Mouse (Mus musculus): ENCODE measurements around the gene Phkg2.

DNA sequence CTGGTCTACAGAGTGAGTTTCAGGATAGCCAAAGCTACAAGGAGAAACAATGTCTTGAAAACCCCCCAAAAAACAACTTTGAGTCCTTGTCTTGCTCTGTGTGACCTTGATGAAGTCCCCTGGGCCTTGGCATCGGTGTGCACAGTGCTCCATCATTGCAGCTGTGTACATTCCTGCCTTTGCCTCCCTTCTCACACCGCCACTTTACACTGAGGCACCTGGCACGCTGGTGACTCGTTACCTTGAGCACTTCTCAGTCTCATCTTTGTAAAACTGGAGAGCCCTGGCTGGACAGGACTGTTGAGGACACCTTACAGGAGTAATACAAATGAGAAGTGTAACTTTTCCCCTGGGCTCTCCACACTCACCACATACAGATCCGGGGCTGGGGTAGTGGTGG is 14.1 kb downstream of the Phkg2 start:
- no peak for TF ChIP-seq CTCF (IDR thresholded peaks at IDR 0.05; ENCODE audit: low read depth)
- TF ChIP-seq EP300 (IDR thresholded peaks at IDR 0.05; ENCODE audit: low read depth): no peak

All from liver, postnatal 0 days (tissue).